Mouse (Mus musculus): ENCODE data around the gene Atp13a3.

GRCm38 (mm10) chr16:30304236-30304635, 101.5 kb downstream of the Atp13a3 start:
- TF ChIP-seq CTCF (conservative IDR thresholded peaks at IDR 0.05; ENCODE audit: insufficient read depth, insufficient read length, low read depth, low read length) (no peak), POLR2A (IDR thresholded peaks at IDR 0.05; ENCODE audit: low read depth, low read length) (no peak)

All from kidney, adult 2 months (tissue).